Comparison of ENCODE assay signal across 12 mouse cellular contexts in the genomic region with DNA sequence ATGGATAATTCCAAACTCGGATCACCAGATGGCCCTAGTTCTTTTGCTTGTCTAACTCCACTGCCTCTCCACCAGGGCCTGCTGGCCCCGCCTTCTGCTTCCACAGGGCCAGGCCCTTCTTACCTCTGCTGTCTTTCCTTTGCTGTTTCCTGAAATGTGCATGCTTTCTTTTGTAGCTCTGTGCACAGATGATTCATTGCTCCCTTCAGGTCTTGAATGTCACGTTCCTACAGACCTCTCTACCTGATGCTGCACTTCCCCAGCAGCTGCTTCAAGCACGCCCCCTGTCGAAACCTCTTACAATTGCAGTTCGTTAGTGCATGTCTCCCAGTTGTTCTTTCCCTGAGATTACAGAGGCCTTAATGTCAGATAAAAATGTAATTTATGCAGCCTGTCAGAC.
A peak's percentile ranks its signal among the peaks of the same experiment; 100 is the strongest.
DNase-seq lines count a peak whose midpoint lies in the region; ATAC-seq and TF ChIP-seq lines count a peak whose summit lies in the region.
"Had no signal": no experiment of that assay in that cellular context is flagged by ENCODE, and none has a peak within 500 bp of the region (broad histone marks: within the 10 kb centered on the region; RNA-seq: fewer than 3 reads in every experiment).

No protein-coding gene starts in this region.

- peak; percentile 8; the same call in 1 of the 2 replicates for TF ChIP-seq CTCF in liver, postnatal 0 days (IDR thresholded peaks at IDR 0.05; ENCODE audit: low read depth)

- no peaks in the 10 kb centered on the region for H3K27me3 ChIP-seq in liver, postnatal 0 days (ENCODE audit: insufficient read depth, low read length)
- H3K27me3 ChIP-seq in liver, embryonic 11.5 days (replicated peaks; ENCODE audit: control insufficient read depth, insufficient read depth, low read length), result no peaks in the 10 kb centered on the region
- H3K27me3 ChIP-seq: embryonic facial prominence, embryonic 13.5 days; liver, embryonic 12.5 days had no signal

- WGBS in liver, postnatal 0 days (ENCODE audit: insufficient replicate concordance), result 56% methylated on average over 6 of the region's 6 CpGs
- WGBS in liver, embryonic 11.5 days, result 53% methylated on average over 6 of the region's 6 CpGs

- no peak overlapping the region for H3K9ac ChIP-seq in liver, postnatal 0 days (replicated peaks)
- H3K9ac ChIP-seq in liver, embryonic 11.5 days (ENCODE audit: low read depth, low read length), result no peak overlapping the region
- H3K9ac ChIP-seq: embryonic facial prominence, embryonic 13.5 days; liver, embryonic 12.5 days had no signal

- no peak overlapping the region for H3K27ac ChIP-seq in liver, postnatal 0 days (ENCODE audit: low read depth)
- H3K27ac ChIP-seq in liver, embryonic 11.5 days (ENCODE audit: low read depth, low read length), result no peak overlapping the region
- H3K27ac ChIP-seq: embryonic facial prominence, embryonic 13.5 days; liver, embryonic 12.5 days had no signal

- H3K9me3 ChIP-seq in liver, postnatal 0 days (ENCODE audit: low read length), result no peaks in the 10 kb centered on the region
- H3K9me3 ChIP-seq in liver, embryonic 11.5 days (ENCODE audit: control insufficient read depth, low read length), result no peaks in the 10 kb centered on the region
- H3K9me3 ChIP-seq: embryonic facial prominence, embryonic 13.5 days; liver, embryonic 12.5 days had no signal

- ATAC-seq in liver, postnatal 0 days, result no peak
- no peak for ATAC-seq in liver, embryonic 11.5 days (replicated peaks; ENCODE audit: low FRiP score)
- ATAC-seq: liver, embryonic 12.5 days had no signal

- no peak overlapping the region for H3K4me3 ChIP-seq in liver, postnatal 0 days (ENCODE audit: low read depth, low read length)
- no peak overlapping the region for H3K4me3 ChIP-seq in liver, embryonic 11.5 days (ENCODE audit: low read depth, low read length)
- H3K4me3 ChIP-seq: embryonic facial prominence, embryonic 13.5 days; liver, embryonic 12.5 days had no signal

- no peaks in the 10 kb centered on the region for H3K36me3 ChIP-seq in liver, postnatal 0 days (replicated peaks; ENCODE audit: insufficient read depth, low read length)
- H3K36me3 ChIP-seq in liver, embryonic 11.5 days (ENCODE audit: control insufficient read depth, insufficient read depth, low read length), result no peaks in the 10 kb centered on the region
- H3K36me3 ChIP-seq: embryonic facial prominence, embryonic 13.5 days; liver, embryonic 12.5 days had no signal

- H3K4me1 ChIP-seq in liver, postnatal 0 days (ENCODE audit: insufficient read depth), result no peaks in the 10 kb centered on the region
- no peaks in the 10 kb centered on the region for H3K4me1 ChIP-seq in liver, embryonic 11.5 days (replicated peaks; ENCODE audit: control insufficient read depth, insufficient read depth, low read length)
- H3K4me1 ChIP-seq: embryonic facial prominence, embryonic 13.5 days; liver, embryonic 12.5 days had no signal

- no peak overlapping the region for H3K4me2 ChIP-seq in liver, postnatal 0 days (ENCODE audit: low read depth, low read length)
- no peak overlapping the region for H3K4me2 ChIP-seq in liver, embryonic 11.5 days
- H3K4me2 ChIP-seq: embryonic facial prominence, embryonic 13.5 days; liver, embryonic 12.5 days had no signal

- no peak for TF ChIP-seq EP300 in liver, postnatal 0 days (IDR thresholded peaks at IDR 0.05; ENCODE audit: low read depth)

- DNase-seq in embryo, embryonic 10 days (ENCODE audit: low spot score), result peak; percentile 29
- DNase-seq in embryo, embryonic 9.5 days (ENCODE audit: extremely low spot score), result no peak
- DNase-seq in liver, postnatal 0 days, result no peak
- no peak for DNase-seq in liver, embryonic 11.5 days (ENCODE audit: low spot score)
- DNase-seq in adrenal gland, postnatal 25 days, result peak; percentile 39
- DNase-seq in retina, postnatal 1 day, result peak; percentile 25
- DNase-seq in right cerebral cortex, postnatal 10 days (ENCODE audit: low spot score in 2 of 2), result no peak
- DNase-seq in B cell, adult 2 months, result no peak
- DNase-seq: gastrocnemius, postnatal 10 days; heart, postnatal 4 days had no signal

Comparison
In these comparisons a context has a peak if more than half of its experiments do, and no peak if none do; other contexts are left out.
1. DNase-seq: peak in embryo, embryonic 10 days (single experiment), adrenal gland, postnatal 25 days (single experiment) and retina, postnatal 1 day (single experiment); none in embryo, embryonic 9.5 days (single experiment), liver, postnatal 0 days (single experiment), liver, embryonic 11.5 days (single experiment), right cerebral cortex, postnatal 10 days (0 of 2) and B cell, adult 2 months (0 of 2).